Comparison of ENCODE assay signal across 7 mouse cellular contexts in genomic region chr1:64738180-64738555, GRCm38 (mm10). TPM values are rescaled to one million over a fixed set of nuclear protein-coding genes. Genes with fewer than 3 reads are reported as not detected.
A peak's percentile ranks its signal among the peaks of the same experiment; 100 is the strongest.
DNase-seq lines count a peak whose midpoint lies in the region; ATAC-seq and TF ChIP-seq lines count a peak whose summit lies in the region.

No protein-coding gene starts in this region.

- no peaks in the 10 kb centered on the region for H3K36me3 ChIP-seq in thymus, adult 2 months (ENCODE audit: control insufficient read depth, insufficient read depth, low read length)
- H3K36me3 ChIP-seq in forebrain, embryonic 10.5 days (replicated peaks) = no peaks in the 10 kb centered on the region

- no peaks in the 10 kb centered on the region for H3K27me3 ChIP-seq in thymus, adult 2 months (ENCODE audit: control insufficient read depth, insufficient read depth, low read length)
- H3K27me3 ChIP-seq in forebrain, embryonic 10.5 days (ENCODE audit: poor library complexity, severe bottlenecking) = peaks cover 69% of the 10 kb centered on the region

- peak overlapping the region; percentile 90 for H3K4me3 ChIP-seq in thymus, adult 2 months (ENCODE audit: control insufficient read depth, insufficient read depth, low read length)
- H3K4me3 ChIP-seq in forebrain, embryonic 10.5 days = peak overlapping the region; percentile 74

- intact Hi-C loops in left cerebral cortex, postnatal 36 days (cut with DNase I) = loop anchor here (5.0 kb wide), 1 partner anchor 179 kb away; no protein-coding TSS in a partner anchor

- no peak overlapping the region for H3K27ac ChIP-seq in thymus, adult 2 months (ENCODE audit: control insufficient read depth, insufficient read depth, low read length)
- H3K27ac ChIP-seq in forebrain, embryonic 10.5 days = peak overlapping the region; percentile 78

- peak; percentile 21 for ATAC-seq in megakaryocyte-erythroid progenitor cell, adult 5-6 weeks (replicated peaks; ENCODE audit: low FRiP score, low TSS enrichment, poor library complexity, severe bottlenecking)

- WGBS in thymus, adult 2 months = under 1% methylated on average over 11 of the region's 11 CpGs
- WGBS in forebrain, embryonic 10.5 days = under 1% methylated on average over 11 of the region's 11 CpGs

- no peaks in the 10 kb centered on the region for H3K9me3 ChIP-seq in forebrain, embryonic 10.5 days

- H3K4me1 ChIP-seq in thymus, adult 2 months (replicated peaks; ENCODE audit: control insufficient read depth, insufficient read depth, low read length) = peaks cover 23% of the 10 kb centered on the region
- peaks cover 63% of the 10 kb centered on the region for H3K4me1 ChIP-seq in forebrain, embryonic 10.5 days

- TF ChIP-seq POLR2A in thymus, adult 2 months (IDR thresholded peaks at IDR 0.05; ENCODE audit: control insufficient read depth, extremely low read depth, insufficient read depth, low read length, poor library complexity) = no peak

- TF ChIP-seq CTCF in thymus, adult 2 months (IDR thresholded peaks at IDR 0.05; ENCODE audit: borderline replicate concordance, control insufficient read depth, extremely low read depth, insufficient read depth, low read length, poor library complexity) = no peak

- no peak for DNase-seq in thymus, adult 2 months
- DNase-seq in thymus, postnatal 0 days (ENCODE audit: low spot score) = no peak
- no peak for DNase-seq in forebrain, embryonic 10.5 days (ENCODE audit: extremely low spot score, low spot score)
- DNase-seq in kidney, postnatal 10 days = peak; percentile 59
- DNase-seq in left cerebral cortex, postnatal 36 days (ENCODE audit: low spot score in 2 of 2) = no peak
- no peak for DNase-seq in layer of hippocampus, postnatal 14 days (ENCODE audit: low spot score in 2 of 2)

RNA-seq across cellular contexts. Expression of gene Fzd5, which starts 0.6 kb away (rescaled TPM):
- 8.2 and 10.7 TPM in 2 replicates for polyA plus RNA-seq in thymus, adult 2 months (2012; rRNA removed)
- 0.91 and 1.1 TPM in 2 replicates for polyA plus RNA-seq in thymus, postnatal 0 days (2015; fragmentation: Nextera tagmentation; extraction: Ambion mirVana)
- 1.4 and 2.3 TPM in 2 replicates for polyA plus RNA-seq in forebrain, embryonic 10.5 days (2016; fragmentation: Nextera tagmentation; extraction: Ambion mirVana)
- total RNA-seq in megakaryocyte-erythroid progenitor cell, adult 5-6 weeks (2014; fragmentation: Nextera tagmentation) = 0.52 and 1.5 TPM in 2 replicates
- total RNA-seq in megakaryocyte-erythroid progenitor cell, adult 5-6 weeks (2017) = 2.0 and 2.6 TPM in 2 replicates
- 1 to 10 TPM; 1.1 to 1.2 TPM for total RNA-seq in left cerebral cortex, postnatal 36 days (2021)
- 1 to 10 TPM; 1.1 to 1.2 TPM for total RNA-seq in layer of hippocampus, postnatal 14 days (2021)

RNA-seq across cellular contexts. Expression of gene Ccnyl1, which starts 47.9 kb away (rescaled TPM):
- 13.2 and 19.1 TPM in 2 replicates for polyA plus RNA-seq in thymus, adult 2 months (2012; rRNA removed)
- polyA plus RNA-seq in thymus, postnatal 0 days (2015; fragmentation: Nextera tagmentation; extraction: Ambion mirVana) = 1.6 and 2.4 TPM in 2 replicates
- 7.0 and 7.1 TPM in 2 replicates for polyA plus RNA-seq in forebrain, embryonic 10.5 days (2016; fragmentation: Nextera tagmentation; extraction: Ambion mirVana)
- total RNA-seq in megakaryocyte-erythroid progenitor cell, adult 5-6 weeks (2014; fragmentation: Nextera tagmentation) = 1.8 and 2.6 TPM in 2 replicates
- total RNA-seq in megakaryocyte-erythroid progenitor cell, adult 5-6 weeks (2017) = 2.2 and 5.0 TPM in 2 replicates
- 10 to 100 TPM; 20.2 to 21.5 TPM for total RNA-seq in left cerebral cortex, postnatal 36 days (2021)
- total RNA-seq in layer of hippocampus, postnatal 14 days (2021) = 10 to 100 TPM; 19.5 to 23.9 TPM
